Mouse (Mus musculus) CH12.LX (cell line): ENCODE results near the gene Slc23a2.

ENCODE experiments used
- BHLHE40 ChIP-seq: IDR thresholded peaks from 2 replicates; pipeline ENCODE4 v1.6.1; 2011; ENCODE audit warnings: mild to moderate bottlenecking, low read depth, low read length, improper control_type of control experiment
- CHD2 ChIP-seq: IDR thresholded peaks from 2 replicates; pipeline ENCODE4 v1.6.1; 2011; ENCODE audit warnings: low read length, improper control_type of control experiment
- CTCF ChIP-seq, 2 experiments: IDR thresholded peaks in 1 of 2; conservative IDR thresholded peaks in 1 of 2; 2 replicates each; pipeline ENCODE4 v1.5.1; 2011 to 2012; ENCODE audit warnings: low read depth in 2 of 2, low read length in 2 of 2, improper control_type of control experiment in 1 of 2, inconsistent platforms in 1 of 2, mild to moderate bottlenecking in 1 of 2, moderate library complexity in 1 of 2
- E2F4 ChIP-seq: IDR thresholded peaks from 2 replicates; pipeline ENCODE4 v1.6.1; 2011; ENCODE audit warnings: low read depth, low read length, improper control_type of control experiment; ENCODE audit not compliant: insufficient replicate concordance
- MEF2A ChIP-seq: IDR thresholded peaks from 2 replicates; pipeline ENCODE4 v1.6.1; 2014; ENCODE audit warnings: low read depth, mild to moderate bottlenecking, inconsistent platforms, low read length, improper control_type of control experiment, borderline replicate concordance
- MXI1 ChIP-seq: IDR thresholded peaks from 2 replicates; pipeline ENCODE4 v1.6.1; 2011; ENCODE audit warnings: mild to moderate bottlenecking, low read depth, low read length, improper control_type of control experiment
- MYC ChIP-seq: IDR thresholded peaks from 2 replicates; pipeline ENCODE4 v1.6.1; 2011; ENCODE audit warnings: low read depth, mild to moderate bottlenecking, improper control_type of control experiment, low read length
- POLR2A ChIP-seq: IDR thresholded peaks from 2 replicates; pipeline ENCODE4 v1.6.1; 2011; ENCODE audit warnings: low read depth, mild to moderate bottlenecking, improper control_type of control experiment, low read length
- ZKSCAN1 ChIP-seq: IDR thresholded peaks from 2 replicates; pipeline ENCODE4 v1.6.1; 2012; ENCODE audit warnings: low read depth, inconsistent platforms, low read length, improper control_type of control experiment, borderline replicate concordance

DNA sequence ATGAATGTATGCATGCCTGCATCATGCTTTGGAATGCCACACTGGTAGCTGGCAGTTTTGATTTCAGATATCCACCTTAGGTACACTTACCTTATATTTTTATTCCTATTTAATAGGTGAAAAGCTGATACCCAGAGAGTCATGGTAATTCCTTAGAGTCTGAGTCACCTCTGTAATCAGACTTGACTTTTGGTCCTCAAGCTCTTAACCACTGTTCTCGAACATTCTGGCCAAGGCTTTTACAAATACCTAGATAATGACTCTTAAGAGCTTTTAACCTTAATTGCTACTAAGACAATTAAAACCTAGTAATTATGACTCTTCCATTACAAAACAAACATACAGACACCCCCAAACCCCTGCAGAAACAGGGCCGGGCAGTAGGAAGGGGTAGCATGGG is 51.2 kb downstream of the Slc23a2 start:
- TF ChIP-seq CTCF (conservative IDR thresholded peaks at IDR 0.05 in 1 of 2, IDR thresholded peaks at IDR 0.05 in 1 of 2; ENCODE audit: low read depth in 2 of 2, low read length in 2 of 2) (no peak), POLR2A (no peak), E2F4 (no peak), MYC (no peak), MEF2A (no peak), BHLHE40 (no peak), MXI1 (no peak), ZKSCAN1 (no peak), CHD2 (no peak)
